Mouse (Mus musculus) forebrain, embryonic 10.5 days (tissue): ENCODE data around the gene Fhl2. TPM values are rescaled to one million over a fixed set of nuclear protein-coding genes. Genes with fewer than 3 reads are reported as not detected.
"Not testable (repeated sequence)": the region's sequence is repeated elsewhere in the genome, so short reads cannot be mapped to it uniquely, and the experiment has no call there.

Experiments used
- DNase-seq: peaks from one replicate; pipeline ENCODE4 v3.0.0-alpha.2; 2017; ENCODE audit warnings: low spot score; ENCODE audit errors: extremely low spot score
- H3K27ac ChIP-seq: fragments of 300-500 bp; sonication (generic); 2 replicates; pipeline ENCODE4 v1.5.1; 2016; ENCODE audit warnings: mild to moderate bottlenecking
- H3K27me3 ChIP-seq: fragments of 300-500 bp; sonication (generic); 2 replicates; pipeline ENCODE4 v1.6.1; 2016; ENCODE audit warnings: mild to moderate bottlenecking; ENCODE audit not compliant: poor library complexity, severe bottlenecking
- H3K36me3 ChIP-seq: fragments of 300-500 bp; sonication (generic); replicated peaks from 2 replicates; pipeline ENCODE4 v1.6.1; 2016; ENCODE audit warnings: mild to moderate bottlenecking, moderate library complexity
- H3K4me1 ChIP-seq: fragments of 300-500 bp; sonication (generic); 2 replicates; pipeline ENCODE4 v1.6.1; 2016
- H3K4me3 ChIP-seq: fragments of 300-500 bp; sonication (generic); 2 replicates; pipeline ENCODE4 v1.5.1; 2016; ENCODE audit warnings: mild to moderate bottlenecking, moderate library complexity
- H3K9me3 ChIP-seq: fragments of 300-500 bp; sonication (generic); 2 replicates; pipeline ENCODE4 v1.6.1; 2016; ENCODE audit warnings: mild to moderate bottlenecking, moderate library complexity
- WGBS: fragments of 180-500 bp; shearing (Covaris S2); methylation state at CpG from one replicate; pipeline ENCODE4 v1.1.7; 2016; 5-methylcytosine and 5-hydroxymethylcytosine counted together
- polyA plus RNA-seq: library from polyadenylated mRNA; unstranded; fragments of >200 nt; fragmentation: Nextera tagmentation; extraction: Ambion mirVana; gene quantifications from 2 replicates; pipeline ENCODE4 v1.2.1, GENCODE M21; 2016

The Fhl2 gene
- polyA plus RNA-seq, 1 experiment from 2014 or later, result 4.7 TPM

DNA sequence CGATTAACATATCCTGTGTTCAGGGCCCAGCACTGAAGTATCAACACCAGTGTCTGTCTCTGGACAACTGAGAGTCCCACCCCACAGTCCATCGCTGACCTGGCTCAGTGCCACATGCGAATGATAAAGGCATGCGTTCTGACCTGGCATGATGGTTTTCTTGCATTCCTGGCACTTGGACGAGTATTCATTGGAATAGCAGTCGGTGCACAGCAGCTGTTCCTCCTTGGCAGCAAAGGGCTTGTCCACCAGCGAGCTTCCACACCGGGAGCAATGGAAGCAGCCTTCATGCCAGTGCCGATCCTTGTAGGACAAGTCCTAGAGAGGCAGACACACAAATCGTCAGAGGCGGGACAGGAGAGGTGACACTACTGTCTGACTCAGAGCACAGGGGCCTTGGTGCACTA is 55.2 kb downstream of the Fhl2 start:
- WGBS, result 90% methylated on average over 11 of the region's 11 CpGs
- Histone ChIP-seq H3K4me1 (no peaks in the 10 kb centered on the region), H3K36me3 (no peaks in the 10 kb centered on the region), H3K27me3 (no peaks in the 10 kb centered on the region), H3K9me3 (no peaks in the 10 kb centered on the region), H3K27ac (no peak overlapping the region), H3K4me3 (no peak overlapping the region)
- no peak for DNase-seq

DNA sequence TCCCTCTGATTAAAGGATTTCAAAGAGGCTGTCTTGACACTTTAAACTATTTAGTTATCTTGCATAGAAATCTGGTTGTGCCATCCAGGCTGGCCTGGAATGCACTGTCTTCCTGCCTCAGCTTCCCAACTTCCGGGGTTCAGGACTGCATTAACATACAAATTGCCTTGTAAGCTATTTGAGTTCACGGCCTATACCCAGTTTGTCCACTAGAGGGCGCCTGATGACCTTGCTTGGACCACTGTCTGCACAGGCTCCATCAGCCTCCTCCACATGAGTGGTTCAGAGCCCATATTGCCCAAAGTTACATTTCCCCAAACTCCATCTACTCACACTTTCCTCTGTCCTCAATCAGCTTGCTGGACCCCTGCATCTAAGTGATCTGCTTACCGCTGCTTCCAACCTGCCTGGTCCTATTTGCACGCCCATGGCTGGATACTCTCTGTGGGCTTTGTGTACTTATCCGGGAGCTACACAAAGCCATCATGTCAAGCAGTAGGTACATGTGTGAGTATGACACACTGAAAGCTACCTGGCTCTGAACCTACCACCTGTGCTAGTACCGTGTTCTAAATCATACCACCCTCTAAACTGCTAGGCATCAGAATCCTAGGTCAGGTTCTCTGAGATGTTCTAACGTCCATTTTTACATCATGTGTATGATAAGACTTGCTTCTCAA is 57.1 kb downstream of the Fhl2 start:
- Histone ChIP-seq H3K4me1 (no peaks in the 10 kb centered on the region), H3K9me3 (no peaks in the 10 kb centered on the region), H3K36me3 (no peaks in the 10 kb centered on the region), H3K27ac (no peak overlapping the region), H3K27me3 (no peaks in the 10 kb centered on the region), H3K4me3 (no peak overlapping the region)
- WGBS, result 53% methylated on average over 8 of the region's 8 CpGs
- DNase-seq, result peak; percentile 91

- Histone ChIP-seq H3K4me1 (no peaks in the 10 kb centered on the region), H3K9me3 (no peaks in the 10 kb centered on the region), H3K4me3 (no peak overlapping the region), H3K27me3 (no peaks in the 10 kb centered on the region), H3K27ac (no peak overlapping the region), H3K36me3 (no peaks in the 10 kb centered on the region)
- 81% methylated on average over 15 of the region's 15 CpGs for WGBS
- no peak for DNase-seq
These were observed 58.4 kb downstream of the Fhl2 start for GRCm38 (mm10) chr1:43138268-43138812.

DNA sequence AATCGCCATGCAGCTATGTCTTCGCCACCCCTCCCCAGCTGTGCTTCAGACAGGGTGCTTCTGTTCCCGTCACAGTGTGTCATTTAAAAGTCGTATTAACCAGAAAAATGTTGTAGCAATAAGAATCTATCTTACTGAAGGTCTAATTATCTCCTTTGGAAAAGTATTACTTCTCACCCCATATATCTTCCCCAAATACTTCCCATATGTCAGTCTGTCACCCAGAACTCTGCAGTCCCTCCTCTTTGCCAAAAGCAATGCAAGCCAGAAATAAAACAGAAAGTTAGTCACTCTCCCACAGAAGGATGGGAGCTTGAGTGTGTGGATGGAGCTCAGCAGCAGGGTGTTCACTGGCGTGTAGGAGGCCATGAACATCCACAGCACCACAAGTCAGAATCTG is 59.5 kb downstream of the Fhl2 start:
- H3K27ac ChIP-seq, result no peak overlapping the region
- H3K4me3 ChIP-seq, result no peak overlapping the region
- no peaks in the 10 kb centered on the region for H3K9me3 ChIP-seq
- no peaks in the 10 kb centered on the region for H3K27me3 ChIP-seq
- H3K4me1 ChIP-seq, result no peaks in the 10 kb centered on the region
- WGBS, result 89% methylated on average over 5 of the region's 5 CpGs
- no peak for DNase-seq
- H3K36me3 ChIP-seq, result no peaks in the 10 kb centered on the region

DNA sequence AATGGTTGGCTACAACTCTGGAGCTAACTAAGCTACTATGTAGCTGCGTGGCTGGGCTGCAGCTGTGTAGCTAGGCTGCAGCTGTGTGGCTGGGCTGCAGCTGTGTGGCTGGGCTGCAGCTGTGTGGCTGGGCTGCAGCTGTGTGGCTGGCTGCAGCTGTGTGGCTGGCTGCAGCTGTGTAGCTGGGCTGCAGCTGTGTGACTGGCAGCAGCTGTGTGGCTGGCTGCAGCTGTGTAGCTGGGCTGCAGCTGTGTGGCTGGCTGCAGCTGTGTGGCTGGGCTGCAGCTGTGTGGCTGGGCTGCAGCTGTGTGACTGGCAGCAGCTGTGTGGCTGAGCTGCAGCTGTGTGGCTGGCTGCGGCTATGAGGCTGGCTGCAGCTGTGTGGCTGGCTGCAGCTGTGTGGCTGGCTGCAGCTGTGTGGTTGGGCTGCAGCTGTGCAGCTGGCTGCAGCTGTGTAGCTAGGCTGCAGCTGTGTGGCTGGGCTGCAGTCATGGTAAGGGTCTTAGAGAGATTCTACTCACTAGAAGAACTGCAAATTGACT is 60.2 kb downstream of the Fhl2 start:
- H3K9me3 ChIP-seq, DNase-seq, H3K4me3 ChIP-seq, H3K27me3 ChIP-seq, H3K27ac ChIP-seq, H3K36me3 ChIP-seq, H3K4me1 ChIP-seq: not testable (repeated sequence)
- WGBS, result 80% methylated on average over 2 of the region's 2 CpGs

GRCm38 (mm10) chr1:43131591-43131990 is 65.2 kb downstream of the Fhl2 start:
- Histone ChIP-seq H3K4me1 (no peaks in the 10 kb centered on the region), H3K27ac (no peak overlapping the region), H3K4me3 (no peak overlapping the region), H3K36me3 (no peaks in the 10 kb centered on the region), H3K27me3 (no peaks in the 10 kb centered on the region), H3K9me3 (no peaks in the 10 kb centered on the region)
- no peak for DNase-seq
- WGBS, result 90% methylated on average over 9 of the region's 9 CpGs

DNA sequence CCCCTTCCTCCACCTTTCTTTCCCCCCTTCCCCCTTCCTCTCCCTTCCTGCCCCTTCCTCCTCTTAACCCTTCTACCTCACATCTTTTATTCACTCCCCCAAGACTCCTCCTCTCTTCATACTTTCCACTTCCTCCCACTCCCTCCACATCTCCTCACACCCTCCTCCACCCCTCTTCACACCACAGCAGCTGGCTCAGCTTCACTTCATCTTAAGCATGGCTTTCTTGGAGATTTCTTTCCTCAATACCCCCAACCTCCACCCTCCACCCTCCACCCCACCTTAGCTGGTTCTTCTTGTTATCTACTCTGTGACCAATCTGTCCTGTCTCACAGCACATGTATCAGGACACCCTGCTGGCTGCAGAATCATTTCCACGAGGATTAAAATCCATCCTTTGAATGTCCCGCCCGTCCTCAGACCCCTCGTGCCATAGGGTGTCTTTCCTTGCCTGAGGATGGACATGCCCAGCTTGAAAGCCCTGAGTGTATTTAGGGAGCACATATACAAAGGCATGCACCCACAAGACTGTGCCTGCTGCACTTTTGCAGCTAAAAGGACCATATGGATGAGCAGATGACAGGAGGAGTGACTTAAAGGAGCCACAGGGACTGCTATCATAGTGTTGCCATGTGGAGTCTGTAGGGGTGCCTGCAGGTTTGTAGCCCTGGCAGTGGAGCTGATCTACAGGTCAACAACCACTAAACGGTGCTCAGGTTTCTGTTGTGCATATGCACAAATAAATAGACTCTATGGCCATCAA is 66.4 kb downstream of the Fhl2 start:
- DNase-seq, result no peak
- H3K27ac ChIP-seq, result no peak overlapping the region
- H3K4me1 ChIP-seq, result no peaks in the 10 kb centered on the region
- H3K27me3 ChIP-seq, result no peaks in the 10 kb centered on the region
- no peak overlapping the region for H3K4me3 ChIP-seq
- WGBS, result 78% methylated on average over 5 of the region's 5 CpGs
- H3K9me3 ChIP-seq, result no peaks in the 10 kb centered on the region
- no peaks in the 10 kb centered on the region for H3K36me3 ChIP-seq

GRCm38 (mm10) chr1:43127820-43128610 is 68.8 kb downstream of the Fhl2 start:
- no peak overlapping the region for H3K4me3 ChIP-seq
- no peaks in the 10 kb centered on the region for H3K9me3 ChIP-seq
- DNase-seq, result no peak
- no peaks in the 10 kb centered on the region for H3K4me1 ChIP-seq
- 76% methylated on average over 8 of the region's 8 CpGs for WGBS
- H3K27me3 ChIP-seq, result no peaks in the 10 kb centered on the region
- no peak overlapping the region for H3K27ac ChIP-seq
- no peaks in the 10 kb centered on the region for H3K36me3 ChIP-seq

- H3K27ac ChIP-seq, result no peak overlapping the region
- no peaks in the 10 kb centered on the region for H3K4me1 ChIP-seq
- DNase-seq, result no peak
- no peaks in the 10 kb centered on the region for H3K27me3 ChIP-seq
- H3K36me3 ChIP-seq, result no peaks in the 10 kb centered on the region
- H3K4me3 ChIP-seq, result no peak overlapping the region
- H3K9me3 ChIP-seq, result no peaks in the 10 kb centered on the region
These were observed 69.6 kb downstream of the Fhl2 start for GRCm38 (mm10) chr1:43127196-43127595.

- no peak for DNase-seq
- no peak overlapping the region for H3K27ac ChIP-seq
- no peak overlapping the region for H3K4me3 ChIP-seq
- peaks cover 7% of the 10 kb centered on the region; the same call in 1 of the 2 replicates for H3K36me3 ChIP-seq
- no peaks in the 10 kb centered on the region for H3K9me3 ChIP-seq
- no peaks in the 10 kb centered on the region for H3K27me3 ChIP-seq
- WGBS, result 83% methylated on average over 4 of the region's 4 CpGs
- no peaks in the 10 kb centered on the region for H3K4me1 ChIP-seq
These were observed 72.1 kb downstream of the Fhl2 start for GRCm38 (mm10) chr1:43124726-43125125.

DNA sequence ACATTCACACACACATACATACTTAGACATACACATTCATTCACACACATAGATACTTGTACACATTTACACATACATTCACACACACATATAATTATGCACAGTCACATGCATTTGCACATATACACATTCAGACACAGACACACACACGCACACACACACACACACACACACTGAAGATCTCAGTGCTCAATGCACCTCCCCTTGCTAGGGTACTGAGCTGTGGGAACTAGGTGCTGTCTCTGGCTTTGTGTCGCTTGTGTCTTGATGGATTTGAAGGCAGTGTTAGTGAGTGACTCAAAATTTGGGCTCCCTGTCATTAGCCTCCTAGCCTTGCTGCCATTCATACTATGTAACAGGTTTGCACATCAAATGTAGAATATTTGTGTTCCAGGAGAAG is 74.2 kb downstream of the Fhl2 start:
- WGBS, result 93% methylated on average over 2 of the region's 2 CpGs
- peaks cover 6% of the 10 kb centered on the region; the same call in 1 of the 2 replicates for H3K9me3 ChIP-seq
- H3K4me1 ChIP-seq, result no peaks in the 10 kb centered on the region
- H3K27me3 ChIP-seq, result no peaks in the 10 kb centered on the region
- H3K27ac ChIP-seq, result no peak overlapping the region
- H3K4me3 ChIP-seq, result no peak overlapping the region
- peaks cover 19% of the 10 kb centered on the region for H3K36me3 ChIP-seq
- DNase-seq, result no peak

DNA sequence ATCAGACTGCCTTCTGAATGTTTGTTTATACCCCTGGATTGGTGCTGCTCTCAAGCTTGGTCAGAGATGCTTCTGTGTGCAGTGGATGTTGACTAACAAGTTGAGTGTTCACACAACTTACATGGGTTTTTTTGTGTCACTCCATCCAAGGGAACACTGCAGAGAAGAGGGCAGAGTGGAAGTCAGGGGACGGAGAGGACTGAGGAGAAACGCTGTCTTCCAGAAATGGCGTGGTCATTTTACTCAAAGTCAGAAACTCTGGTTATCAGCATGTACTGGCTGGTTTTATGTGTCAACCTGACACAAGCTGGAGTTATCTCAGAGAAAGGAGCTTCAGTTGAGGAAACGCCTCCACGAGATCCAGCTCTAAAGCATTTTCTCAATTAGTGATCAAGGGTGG is 75.8 kb downstream of the Fhl2 start:
- Histone ChIP-seq H3K27ac (no peak overlapping the region), H3K27me3 (no peaks in the 10 kb centered on the region), H3K9me3 (peaks cover 6% of the 10 kb centered on the region; the same call in 1 of the 2 replicates), H3K4me3 (no peak overlapping the region), H3K4me1 (no peaks in the 10 kb centered on the region), H3K36me3 (peaks cover 35% of the 10 kb centered on the region)
- WGBS, result 91% methylated on average over 5 of the region's 5 CpGs
- DNase-seq, result no peak
